Mouse (Mus musculus): ENCODE results near the gene Mest. TPM values are rescaled to one million over a fixed set of nuclear protein-coding genes. Genes with fewer than 3 reads are reported as not detected.

The Mest gene
- polyA plus RNA-seq, 1 experiment, result 8.4 TPM

GRCm38 (mm10) chr6:30703977-30704602 is 19.3 kb upstream of the Mest start:
- WGBS, result 77% methylated on average over 9 of the region's 9 CpGs
- Histone ChIP-seq H3K27ac (ENCODE audit: insufficient read depth, low read depth, low read length) (no peak overlapping the region), H3K4me1 (ENCODE audit: control insufficient read depth, insufficient read depth, low read length) (no peaks in the 10 kb centered on the region), H3K4me3 (ENCODE audit: insufficient read depth, low read depth, low read length) (no peak overlapping the region), H3K27me3 (replicated peaks; ENCODE audit: control insufficient read depth, insufficient read depth, low read length) (no peaks in the 10 kb centered on the region), H3K36me3 (ENCODE audit: control insufficient read depth, insufficient read depth, low read length) (no peaks in the 10 kb centered on the region)
- DNase-seq, result no peak
- no peak for TF ChIP-seq POLR2A (IDR thresholded peaks at IDR 0.05; ENCODE audit: low read depth, low read length)
- TF ChIP-seq CTCF (conservative IDR thresholded peaks at IDR 0.05; ENCODE audit: insufficient read depth, insufficient read length, low read depth, low read length), result no peak

GRCm38 (mm10) chr6:30709115-30709514 is 14.2 kb upstream of the Mest start:
- Histone ChIP-seq H3K36me3 (ENCODE audit: control insufficient read depth, insufficient read depth, low read length) (no peaks in the 10 kb centered on the region), H3K27ac (ENCODE audit: insufficient read depth, low read depth, low read length) (no peak overlapping the region), H3K4me3 (ENCODE audit: insufficient read depth, low read depth, low read length) (no peak overlapping the region), H3K4me1 (ENCODE audit: control insufficient read depth, insufficient read depth, low read length) (no peaks in the 10 kb centered on the region), H3K27me3 (replicated peaks; ENCODE audit: control insufficient read depth, insufficient read depth, low read length) (no peaks in the 10 kb centered on the region; the same call in 1 of the 2 replicates)
- TF ChIP-seq POLR2A (IDR thresholded peaks at IDR 0.05; ENCODE audit: low read depth, low read length) (no peak), CTCF (conservative IDR thresholded peaks at IDR 0.05; ENCODE audit: insufficient read depth, insufficient read length, low read depth, low read length) (no peak)
- DNase-seq, result no peak
- 69% methylated on average over 6 of the region's 6 CpGs for WGBS

GRCm38 (mm10) chr6:30710371-30711364 is 12.7 kb upstream of the Mest start:
- WGBS, result 60% methylated on average over 25 of the region's 25 CpGs

GRCm38 (mm10) chr6:30711365-30711763 is 12.0 kb upstream of the Mest start:
- no peak for DNase-seq
- H3K27me3 ChIP-seq (replicated peaks; ENCODE audit: control insufficient read depth, insufficient read depth, low read length), result no peaks in the 10 kb centered on the region; the same call in 1 of the 2 replicates
- no peaks in the 10 kb centered on the region for H3K4me1 ChIP-seq (ENCODE audit: control insufficient read depth, insufficient read depth, low read length)
- no peak overlapping the region for H3K4me3 ChIP-seq (ENCODE audit: insufficient read depth, low read depth, low read length)
- no peaks in the 10 kb centered on the region for H3K36me3 ChIP-seq (ENCODE audit: control insufficient read depth, insufficient read depth, low read length)
- WGBS, result 86% methylated on average over 10 of the region's 10 CpGs
- no peak for TF ChIP-seq POLR2A (IDR thresholded peaks at IDR 0.05; ENCODE audit: low read depth, low read length)
- no peak for TF ChIP-seq CTCF (conservative IDR thresholded peaks at IDR 0.05; ENCODE audit: insufficient read depth, insufficient read length, low read depth, low read length)
- no peak overlapping the region for H3K27ac ChIP-seq (ENCODE audit: insufficient read depth, low read depth, low read length)

More at GRCm38 (mm10) chr6:30710371-30711364, 12.7 kb upstream of the Mest start:
- H3K4me3 ChIP-seq (ENCODE audit: insufficient read depth, low read depth, low read length), result no peak overlapping the region
- TF ChIP-seq CTCF (conservative IDR thresholded peaks at IDR 0.05; ENCODE audit: insufficient read depth, insufficient read length, low read depth, low read length), result no peak
- no peak for TF ChIP-seq POLR2A (IDR thresholded peaks at IDR 0.05; ENCODE audit: low read depth, low read length)
- no peaks in the 10 kb centered on the region for H3K36me3 ChIP-seq (ENCODE audit: control insufficient read depth, insufficient read depth, low read length)
- H3K27ac ChIP-seq (ENCODE audit: insufficient read depth, low read depth, low read length), result no peak overlapping the region
- no peak for DNase-seq
- H3K4me1 ChIP-seq (ENCODE audit: control insufficient read depth, insufficient read depth, low read length), result no peaks in the 10 kb centered on the region
- no peaks in the 10 kb centered on the region; the same call in 1 of the 2 replicates for H3K27me3 ChIP-seq (replicated peaks; ENCODE audit: control insufficient read depth, insufficient read depth, low read length)

GRCm38 (mm10) chr6:30712484-30712883 is 10.9 kb upstream of the Mest start:
- WGBS, result 76% methylated on average over 7 of the region's 7 CpGs
- no peak for DNase-seq
- no peak overlapping the region for H3K27ac ChIP-seq (ENCODE audit: insufficient read depth, low read depth, low read length)
- H3K27me3 ChIP-seq (replicated peaks; ENCODE audit: control insufficient read depth, insufficient read depth, low read length), result no peaks in the 10 kb centered on the region; the same call in 1 of the 2 replicates
- no peak overlapping the region for H3K4me3 ChIP-seq (ENCODE audit: insufficient read depth, low read depth, low read length)
- no peaks in the 10 kb centered on the region for H3K4me1 ChIP-seq (ENCODE audit: control insufficient read depth, insufficient read depth, low read length)
- no peaks in the 10 kb centered on the region for H3K36me3 ChIP-seq (ENCODE audit: control insufficient read depth, insufficient read depth, low read length)
- TF ChIP-seq POLR2A (IDR thresholded peaks at IDR 0.05; ENCODE audit: low read depth, low read length), result no peak
- no peak for TF ChIP-seq CTCF (conservative IDR thresholded peaks at IDR 0.05; ENCODE audit: insufficient read depth, insufficient read length, low read depth, low read length)

GRCm38 (mm10) chr6:30713455-30713854 is 9.9 kb upstream of the Mest start:
- H3K27ac ChIP-seq (ENCODE audit: insufficient read depth, low read depth, low read length), result no peak overlapping the region
- TF ChIP-seq POLR2A (IDR thresholded peaks at IDR 0.05; ENCODE audit: low read depth, low read length), result no peak
- TF ChIP-seq CTCF (conservative IDR thresholded peaks at IDR 0.05; ENCODE audit: insufficient read depth, insufficient read length, low read depth, low read length), result no peak
- H3K27me3 ChIP-seq (replicated peaks; ENCODE audit: control insufficient read depth, insufficient read depth, low read length), result no peaks in the 10 kb centered on the region; the same call in 1 of the 2 replicates
- no peaks in the 10 kb centered on the region for H3K36me3 ChIP-seq (ENCODE audit: control insufficient read depth, insufficient read depth, low read length)
- H3K4me3 ChIP-seq (ENCODE audit: insufficient read depth, low read depth, low read length), result no peak overlapping the region
- 67% methylated on average over 6 of the region's 6 CpGs for WGBS
- H3K4me1 ChIP-seq (ENCODE audit: control insufficient read depth, insufficient read depth, low read length), result no peaks in the 10 kb centered on the region
- DNase-seq, result no peak

GRCm38 (mm10) chr6:30713896-30714295 is 9.5 kb upstream of the Mest start:
- Histone ChIP-seq H3K27ac (ENCODE audit: insufficient read depth, low read depth, low read length) (no peak overlapping the region), H3K36me3 (ENCODE audit: control insufficient read depth, insufficient read depth, low read length) (no peaks in the 10 kb centered on the region), H3K27me3 (replicated peaks; ENCODE audit: control insufficient read depth, insufficient read depth, low read length) (no peaks in the 10 kb centered on the region; the same call in 1 of the 2 replicates), H3K4me1 (ENCODE audit: control insufficient read depth, insufficient read depth, low read length) (no peaks in the 10 kb centered on the region), H3K4me3 (ENCODE audit: insufficient read depth, low read depth, low read length) (no peak overlapping the region)
- 36% methylated on average over 11 of the region's 11 CpGs for WGBS
- no peak for TF ChIP-seq CTCF (conservative IDR thresholded peaks at IDR 0.05; ENCODE audit: insufficient read depth, insufficient read length, low read depth, low read length)
- TF ChIP-seq POLR2A (IDR thresholded peaks at IDR 0.05; ENCODE audit: low read depth, low read length), result no peak
- no peak for DNase-seq

Data from kidney, adult 2 months (tissue).